Mouse (Mus musculus) right cerebral cortex, adult 18-20 months (tissue): Measurements from ENCODE around the gene Mboat2.

Experiments used
- DNase-seq: peaks from one replicate; pipeline ENCODE4 v3.0.0; 2022; ENCODE audit warnings: mixed read lengths

The Mboat2 gene

GRCm38 (mm10) chr12:24863762-24864161, 33.1 kb downstream of the Mboat2 start:
- DNase-seq, result no peak

GRCm38 (mm10) chr12:24866645-24867044, 36.0 kb downstream of the Mboat2 start:
- DNase-seq, result no peak

- DNase-seq, result no peak
Observed at GRCm38 (mm10) chr12:24868694-24869093, 38.0 kb downstream of the Mboat2 start.

- no peak for DNase-seq
Observed at GRCm38 (mm10) chr12:24869231-24869630, 38.6 kb downstream of the Mboat2 start.

GRCm38 (mm10) chr12:24870901-24871300, 40.2 kb downstream of the Mboat2 start:
- DNase-seq, result peak; percentile 36

- DNase-seq, result peak; percentile 78
Observed at GRCm38 (mm10) chr12:24872264-24872663, 41.6 kb downstream of the Mboat2 start.

- DNase-seq, result peak; percentile 46
Observed at GRCm38 (mm10) chr12:24872689-24873088, 42.0 kb downstream of the Mboat2 start.

- DNase-seq, result no peak
Observed at GRCm38 (mm10) chr12:24875908-24876307, 45.2 kb downstream of the Mboat2 start.

GRCm38 (mm10) chr12:24877231-24877630, 46.6 kb downstream of the Mboat2 start:
- DNase-seq, result no peak

- no peak for DNase-seq
Observed at GRCm38 (mm10) chr12:24878090-24878489, 47.4 kb downstream of the Mboat2 start.

GRCm38 (mm10) chr12:24878735-24879362, 48.2 kb downstream of the Mboat2 start:
- no peak for DNase-seq

GRCm38 (mm10) chr12:24879613-24880029, 48.9 kb downstream of the Mboat2 start:
- DNase-seq, result no peak

- no peak for DNase-seq
Observed at GRCm38 (mm10) chr12:24883279-24883678, 52.6 kb downstream of the Mboat2 start.

GRCm38 (mm10) chr12:24886800-24887199, 56.1 kb downstream of the Mboat2 start:
- no peak for DNase-seq

GRCm38 (mm10) chr12:24889371-24890051, 58.8 kb downstream of the Mboat2 start:
- no peak for DNase-seq

- no peak for DNase-seq
Observed at GRCm38 (mm10) chr12:24890158-24890557, 59.5 kb downstream of the Mboat2 start.

- no peak for DNase-seq
Observed at GRCm38 (mm10) chr12:24890684-24891459, 60.2 kb downstream of the Mboat2 start.

GRCm38 (mm10) chr12:24892536-24892935, 61.9 kb downstream of the Mboat2 start:
- no peak for DNase-seq

- DNase-seq, result peak; percentile 65
Observed at GRCm38 (mm10) chr12:24893777-24894468, 63.2 kb downstream of the Mboat2 start.

- DNase-seq, result no peak
Observed at GRCm38 (mm10) chr12:24895352-24895751, 64.7 kb downstream of the Mboat2 start.

GRCm38 (mm10) chr12:24897354-24897753, 66.7 kb downstream of the Mboat2 start:
- DNase-seq, result no peak

GRCm38 (mm10) chr12:24898226-24898625, 67.5 kb downstream of the Mboat2 start:
- no peak for DNase-seq

- no peak for DNase-seq
Observed at GRCm38 (mm10) chr12:24899636-24900035, 69.0 kb downstream of the Mboat2 start.
